9 mouse cellular contexts compared by ENCODE assay signal in genomic region chr5:114418541-114418940, GRCm38 (mm10). TPM values are rescaled to one million over a fixed set of nuclear protein-coding genes. Genes with fewer than 3 reads are reported as not detected.
DNase-seq lines count a peak whose midpoint lies in the region; ATAC-seq lines count a peak whose summit lies in the region.
"Had no signal": no experiment of that assay in that cellular context is flagged by ENCODE, and none has a peak within 500 bp of the region (broad histone marks: within the 10 kb centered on the region; RNA-seq: fewer than 3 reads in every experiment).

No protein-coding gene starts in this region.

- H3K4me1 ChIP-seq in midbrain, embryonic 10.5 days = 0 out of 2 replicates have a peak, but pooled peaks cover 7% of the 10 kb centered on the region
- no peaks in the 10 kb centered on the region for H3K4me1 ChIP-seq in midbrain, embryonic 16.5 days (ENCODE audit: control insufficient read depth, insufficient read depth, low read length)

- 88% methylated on average over 8 of the region's 8 CpGs for WGBS in midbrain, embryonic 10.5 days
- WGBS in midbrain, embryonic 16.5 days = 85% methylated on average over 7 of the region's 8 CpGs

- H3K27me3 ChIP-seq in midbrain, embryonic 10.5 days (ENCODE audit: low read depth, poor library complexity, severe bottlenecking) = no peaks in the 10 kb centered on the region
- H3K27me3 ChIP-seq in midbrain, embryonic 16.5 days (ENCODE audit: control insufficient read depth, insufficient read depth, low read depth, low read length) = no peaks in the 10 kb centered on the region
- no peaks in the 10 kb centered on the region for H3K27me3 ChIP-seq in splenic B cell, adult 2 months (ENCODE audit: control insufficient read depth, insufficient read depth, low read length, poor library complexity, severe bottlenecking)

- peak; percentile 39 for DNase-seq in heart, postnatal 4 days
- DNase-seq in heart, adult 11 months = no peak
- peak; percentile 32 for DNase-seq in midbrain, embryonic 10.5 days (ENCODE audit: low spot score)
- DNase-seq in embryo, embryonic 10 days (ENCODE audit: low spot score) = peak; percentile 58
- peak; percentile 9 for DNase-seq in splenic B cell, adult 2 months (ENCODE audit: low read depth, low spot score)
- no peak for DNase-seq in layer of hippocampus, adult 9-10 months (ENCODE audit: low spot score)
- DNase-seq in left cerebral cortex, postnatal 10 days (ENCODE audit: extremely low spot score in 1 of 2, low spot score in 2 of 2) = no peak
- DNase-seq: heart, postnatal 36 days had no signal

- no peaks in the 10 kb centered on the region for H3K9me3 ChIP-seq in midbrain, embryonic 10.5 days (replicated peaks)
- no peaks in the 10 kb centered on the region for H3K9me3 ChIP-seq in midbrain, embryonic 16.5 days (replicated peaks; ENCODE audit: control insufficient read depth, low read length, poor library complexity, severe bottlenecking)

- H3K27ac ChIP-seq in midbrain, embryonic 10.5 days (replicated peaks) = no peak overlapping the region
- H3K27ac ChIP-seq in midbrain, embryonic 16.5 days (ENCODE audit: low read length) = no peak overlapping the region

- intact Hi-C loops in left cerebral cortex, postnatal 10 days (cut with DNase I) = no loop called here

- H3K4me2 ChIP-seq in midbrain, embryonic 16.5 days (ENCODE audit: low read length) = no peak overlapping the region

- H3K9ac ChIP-seq in midbrain, embryonic 16.5 days (ENCODE audit: low read depth, low read length) = no peak overlapping the region

- H3K4me3 ChIP-seq in midbrain, embryonic 10.5 days = no peak overlapping the region
- H3K4me3 ChIP-seq in midbrain, embryonic 16.5 days (ENCODE audit: low read depth, low read length) = no peak overlapping the region

- peaks cover 81% of the 10 kb centered on the region for H3K36me3 ChIP-seq in midbrain, embryonic 10.5 days
- peaks cover 40% of the 10 kb centered on the region for H3K36me3 ChIP-seq in midbrain, embryonic 16.5 days (ENCODE audit: control insufficient read depth, insufficient read depth, low read length)
- peaks cover 1% of the 10 kb centered on the region; the same call in 1 of the 2 replicates for H3K36me3 ChIP-seq in splenic B cell, adult 2 months (ENCODE audit: control insufficient read depth, insufficient read depth, low read length, poor library complexity, severe bottlenecking)

- no peak for ATAC-seq in midbrain, embryonic 16.5 days

RNA-seq across cellular contexts. Expression of gene Mmab, which starts 25.3 kb away (rescaled TPM):
- total RNA-seq in heart, postnatal 4 days (2021) = 10 to 100 TPM; 12.8 to 12.9 TPM
- 32.4 and 34.1 TPM in 2 replicates for polyA plus RNA-seq in midbrain, embryonic 10.5 days (2016; fragmentation: Nextera tagmentation; extraction: Ambion mirVana)
- 35.9 and 38.7 TPM in 2 replicates for polyA plus RNA-seq in midbrain, embryonic 16.5 days (2015; fragmentation: Nextera tagmentation; extraction: Ambion mirVana)
- total RNA-seq in left cerebral cortex, postnatal 10 days (2021) = 10 to 100 TPM; 30.9 TPM

RNA-seq across cellular contexts. Expression of gene Mvk, which starts 25.5 kb away (rescaled TPM):
- total RNA-seq in heart, postnatal 4 days (2021) = 10 to 100 TPM; 14.8 to 18.2 TPM
- polyA plus RNA-seq in midbrain, embryonic 10.5 days (2016; fragmentation: Nextera tagmentation; extraction: Ambion mirVana) = 62.3 and 65.2 TPM in 2 replicates
- polyA plus RNA-seq in midbrain, embryonic 16.5 days (2015; fragmentation: Nextera tagmentation; extraction: Ambion mirVana) = 72.6 and 77.0 TPM in 2 replicates
- total RNA-seq in left cerebral cortex, postnatal 10 days (2021) = 10 to 100 TPM; 60.7 to 62.7 TPM

RNA-seq across cellular contexts. Expression of gene Ube3b, which starts 38.1 kb away (rescaled TPM):
- 10 to 100 TPM; 74.3 to 76.3 TPM for total RNA-seq in heart, postnatal 4 days (2021)
- 49.8 and 56.9 TPM in 2 replicates for polyA plus RNA-seq in midbrain, embryonic 10.5 days (2016; fragmentation: Nextera tagmentation; extraction: Ambion mirVana)
- polyA plus RNA-seq in midbrain, embryonic 16.5 days (2015; fragmentation: Nextera tagmentation; extraction: Ambion mirVana) = 35.6 and 39.0 TPM in 2 replicates
- total RNA-seq in left cerebral cortex, postnatal 10 days (2021) = 10 to 100 TPM; 71.8 to 79.6 TPM

RNA-seq across cellular contexts. Expression of gene Kctd10, which starts 38.2 kb away (rescaled TPM):
- total RNA-seq in heart, postnatal 4 days (2021) = 10 to 100 TPM; 76.1 to 80.1 TPM
- 103 and 114 TPM in 2 replicates for polyA plus RNA-seq in midbrain, embryonic 10.5 days (2016; fragmentation: Nextera tagmentation; extraction: Ambion mirVana)
- 70.3 and 82.3 TPM in 2 replicates for polyA plus RNA-seq in midbrain, embryonic 16.5 days (2015; fragmentation: Nextera tagmentation; extraction: Ambion mirVana)
- 10 to 100 TPM; 41.9 to 43.0 TPM for total RNA-seq in left cerebral cortex, postnatal 10 days (2021)

Comparison
In these comparisons a context has a peak if more than half of its experiments do, and no peak if none do; other contexts are left out.
1. DNase-seq: peak in heart, postnatal 4 days (single experiment), midbrain, embryonic 10.5 days (single experiment), embryo, embryonic 10 days (single experiment) and splenic B cell, adult 2 months (single experiment); none in heart, adult 11 months (single experiment), layer of hippocampus, adult 9-10 months (single experiment) and left cerebral cortex, postnatal 10 days (0 of 2).